Mouse (Mus musculus): ENCODE results near the gene Zfp715. TPM values are rescaled to one million over a fixed set of nuclear protein-coding genes. Genes with fewer than 3 reads are reported as not detected.

Gene Zfp715
- total RNA-seq (2021): 10 to 100 TPM; 19.1 to 24.9 TPM
- long read RNA-seq, experiment 1, full-length matches to known transcripts: 6 of 8 reads
- long read RNA-seq, experiment 1, partial matches to known transcripts: 0 of 8 reads
- long read RNA-seq, experiment 1, other reads (novel, unspliced or antisense): 2 of 8 reads
- long read RNA-seq, experiment 2, full-length matches to known transcripts: 1 of 5 reads
- long read RNA-seq, experiment 2, partial matches to known transcripts: 0 of 5 reads
- long read RNA-seq, experiment 2, other reads (novel, unspliced or antisense): 4 of 5 reads

- peak; percentile 93 for DNase-seq
Measured at GRCm38 (mm10) chr7:43313013-43313428, at the start of gene Zfp715. Gene Zfp715, minus strand, starts transcription at chr7:43313294.

GRCm38 (mm10) chr7:43362021-43362420 lies 48.9 kb upstream of the Zfp715 start:
- no peak for DNase-seq

GRCm38 (mm10) chr7:43361442-43361841 lies 48.3 kb upstream of the Zfp715 start:
- no peak for DNase-seq

- peak; percentile 64 to 79 for DNase-seq
Measured at GRCm38 (mm10) chr7:43358556-43358955, 45.5 kb upstream of the Zfp715 start.

- DNase-seq: no peak
Measured at GRCm38 (mm10) chr7:43354893-43355835, 42.1 kb upstream of the Zfp715 start.

GRCm38 (mm10) chr7:43353758-43354157 lies 40.7 kb upstream of the Zfp715 start:
- no peak for DNase-seq

GRCm38 (mm10) chr7:43353118-43353517 lies 40.0 kb upstream of the Zfp715 start:
- DNase-seq: no peak

GRCm38 (mm10) chr7:43351154-43351553 lies 38.1 kb upstream of the Zfp715 start, which contains the start of gene Siglecf:
Gene Siglecf, plus strand, starts transcription at chr7:43351341.
- no peak for DNase-seq

- peak in 1 of 2 experiments; percentile 23 for DNase-seq
Measured at GRCm38 (mm10) chr7:43349623-43350022, 36.5 kb upstream of the Zfp715 start.

GRCm38 (mm10) chr7:43346571-43346970 lies 33.5 kb upstream of the Zfp715 start:
- peak; percentile 36 to 39 for DNase-seq

GRCm38 (mm10) chr7:43346148-43346547 lies 33.1 kb upstream of the Zfp715 start:
- no peak for DNase-seq

GRCm38 (mm10) chr7:43344491-43344890 lies 31.4 kb upstream of the Zfp715 start:
- no peak for DNase-seq

- DNase-seq: no peak
Measured at GRCm38 (mm10) chr7:43344020-43344419, 30.9 kb upstream of the Zfp715 start.

- no peak for DNase-seq
Measured at GRCm38 (mm10) chr7:43343191-43343590, 30.1 kb upstream of the Zfp715 start.

GRCm38 (mm10) chr7:43340771-43341170 lies 27.7 kb upstream of the Zfp715 start:
- no peak for DNase-seq

GRCm38 (mm10) chr7:43333899-43334298 lies 20.8 kb upstream of the Zfp715 start:
- no peak for DNase-seq

- peak; percentile 42 to 52 for DNase-seq
Measured at GRCm38 (mm10) chr7:43333203-43333602, 20.1 kb upstream of the Zfp715 start.

- DNase-seq: no peak
Measured at GRCm38 (mm10) chr7:43328101-43328500, 15.0 kb upstream of the Zfp715 start.

- no peak for DNase-seq
Measured at GRCm38 (mm10) chr7:43326223-43326780, 13.2 kb upstream of the Zfp715 start.

- DNase-seq: no peak
Measured at GRCm38 (mm10) chr7:43312386-43313012, 595 bp downstream of the Zfp715 start.

- DNase-seq: peak in 1 of 2 experiments; percentile 6
Measured at GRCm38 (mm10) chr7:43311632-43312031, 1.5 kb downstream of the Zfp715 start.

- DNase-seq: peak; percentile 7 to 34
Measured at GRCm38 (mm10) chr7:43309069-43309468, 4.0 kb downstream of the Zfp715 start.
